Mouse (Mus musculus) spleen, adult 2 months (tissue): Measurements from ENCODE around the gene Arhgap27.

Source experiments
- CTCF ChIP-seq: fragments of 200-500 bp; IDR thresholded peaks from 2 replicates; pipeline ENCODE4 v1.5.1; 2011; ENCODE audit warnings: mild to moderate bottlenecking, inconsistent platforms; ENCODE audit not compliant: insufficient read depth, insufficient read length, insufficient replicate concordance; ENCODE audit errors: extremely low read depth
- POLR2A ChIP-seq: fragments of 200-500 bp; IDR thresholded peaks from 2 replicates; pipeline ENCODE4 v1.6.1; 2011; ENCODE audit warnings: low read depth, low read length, inconsistent platforms

DNA sequence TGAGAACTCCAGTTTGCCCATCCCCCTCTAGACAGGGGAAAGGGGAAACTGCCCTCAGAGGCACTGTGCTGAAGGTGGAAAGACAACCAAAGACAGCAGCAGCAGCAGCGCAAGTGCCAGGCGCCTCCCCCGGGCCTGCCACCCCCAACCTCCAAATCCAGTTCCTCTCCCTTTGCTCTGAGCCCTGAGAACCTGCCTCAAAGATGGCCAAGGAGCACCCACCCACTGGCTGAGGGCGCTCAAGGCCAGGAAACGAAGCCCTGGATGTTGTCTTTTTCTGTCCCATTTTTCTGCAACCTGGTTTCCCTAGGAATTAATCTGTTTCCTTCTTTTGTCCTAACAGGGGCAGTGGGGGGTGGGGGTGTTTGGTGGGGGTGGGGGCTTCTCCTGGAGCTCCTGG is 843 bp upstream of the Arhgap27 start:
- TF ChIP-seq CTCF (no peak), POLR2A (no peak)
